Mouse (Mus musculus): ENCODE data around the gene Frmd4a.

DNA sequence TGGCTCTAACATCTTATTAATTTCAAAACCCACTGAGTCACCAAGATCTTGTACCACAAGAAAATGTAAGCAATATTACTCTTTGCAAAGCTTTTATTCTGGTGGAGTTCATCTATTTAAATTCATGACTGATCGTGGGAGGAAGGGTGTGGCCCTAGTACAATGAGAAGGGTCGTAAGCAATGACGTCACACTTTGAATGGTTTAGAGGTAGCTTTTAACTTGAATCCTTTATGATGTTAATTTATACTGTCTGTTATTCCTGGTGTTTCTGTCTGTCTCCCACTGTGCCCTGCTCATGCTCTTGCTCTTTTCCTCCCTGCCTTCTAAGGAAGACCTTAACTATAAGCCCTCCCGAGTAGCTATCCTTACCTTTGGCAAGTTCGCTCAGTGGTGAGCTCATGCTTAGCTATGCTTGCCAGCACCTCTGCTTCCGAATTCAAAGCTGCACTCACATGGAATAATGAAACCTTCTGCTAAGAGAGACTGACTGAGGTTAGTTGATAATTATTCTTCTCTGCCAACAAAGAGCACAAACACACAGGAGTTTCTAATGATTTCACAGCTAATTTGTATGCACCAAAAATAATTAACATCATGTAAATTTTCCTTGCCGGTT is 95.9 kb downstream of the Frmd4a start:
- no peak for TF ChIP-seq CTCF (IDR thresholded peaks at IDR 0.05; ENCODE audit: low read depth)
- TF ChIP-seq EP300 (IDR thresholded peaks at IDR 0.05; ENCODE audit: low read depth) = no peak

Measured in heart, postnatal 0 days (tissue).